ENCODE assay signal across 8 mouse cellular contexts in the genomic region with DNA sequence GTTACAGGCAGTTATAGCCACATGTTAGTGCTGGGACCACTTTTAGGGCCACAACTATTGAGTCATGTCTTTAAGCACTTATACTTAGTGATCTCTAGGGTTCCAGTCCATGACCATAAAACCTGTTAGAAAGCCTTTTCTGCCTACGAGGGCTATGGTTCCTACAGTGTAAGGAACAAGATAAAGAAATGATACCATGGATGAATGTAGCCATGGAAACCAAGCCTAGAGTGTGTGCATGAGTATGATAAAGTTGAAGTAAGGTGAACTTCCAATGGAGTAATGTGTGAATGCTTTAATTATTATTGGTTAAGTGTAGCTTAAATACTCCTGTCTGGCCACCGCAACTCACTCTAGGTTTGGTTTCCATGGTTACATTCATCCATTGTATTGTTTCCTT. TPM values are rescaled to one million over a fixed set of nuclear protein-coding genes. Genes with fewer than 3 reads are reported as not detected.
DNase-seq lines count a peak whose midpoint lies in the region; ATAC-seq and TF ChIP-seq lines count a peak whose summit lies in the region.

No protein-coding gene starts in this region.

- H3K4me3 ChIP-seq in liver, embryonic 11.5 days (ENCODE audit: low read depth, low read length): peak overlapping the region; percentile 81
- H3K4me3 ChIP-seq in embryonic facial prominence, embryonic 14.5 days (ENCODE audit: low read depth, low read length): peak overlapping the region; percentile 78
- H3K4me3 ChIP-seq in intestine, embryonic 16.5 days (ENCODE audit: low read length): peak overlapping the region; percentile 3; the same call in 1 of the 2 replicates
- no peak overlapping the region for H3K4me3 ChIP-seq in midbrain, postnatal 0 days (ENCODE audit: low read depth, low read length)

- peak; percentile 52 for ATAC-seq in liver, embryonic 11.5 days (replicated peaks; ENCODE audit: low FRiP score)
- no peak for ATAC-seq in embryonic facial prominence, embryonic 14.5 days (ENCODE audit: low read depth)
- ATAC-seq in intestine, embryonic 16.5 days: no peak
- ATAC-seq in midbrain, postnatal 0 days (ENCODE audit: low FRiP score): no peak

- 60% methylated on average over 2 of the region's 2 CpGs for WGBS in liver, embryonic 11.5 days
- 95% methylated on average over 2 of the region's 2 CpGs for WGBS in embryonic facial prominence, embryonic 14.5 days
- WGBS in intestine, embryonic 16.5 days: 84% methylated on average over 2 of the region's 2 CpGs
- 75% methylated on average over 2 of the region's 2 CpGs for WGBS in midbrain, postnatal 0 days

- H3K36me3 ChIP-seq in liver, embryonic 11.5 days (ENCODE audit: control insufficient read depth, insufficient read depth, low read length): peaks cover 5% of the 10 kb centered on the region; the same call in 1 of the 2 replicates
- peaks cover 38% of the 10 kb centered on the region for H3K36me3 ChIP-seq in embryonic facial prominence, embryonic 14.5 days (ENCODE audit: control insufficient read depth, insufficient read depth, low read length)
- peaks cover 2% of the 10 kb centered on the region; the same call in 1 of the 2 replicates for H3K36me3 ChIP-seq in intestine, embryonic 16.5 days (ENCODE audit: control insufficient read depth, insufficient read depth, low read length)
- H3K36me3 ChIP-seq in midbrain, postnatal 0 days (ENCODE audit: insufficient read depth, low read length): peaks cover 6% of the 10 kb centered on the region; the same call in 1 of the 2 replicates

- H3K4me2 ChIP-seq in liver, embryonic 11.5 days: peak overlapping the region; percentile 71
- H3K4me2 ChIP-seq in embryonic facial prominence, embryonic 14.5 days (ENCODE audit: low read depth, low read length): peak overlapping the region; percentile 67
- H3K4me2 ChIP-seq in intestine, embryonic 16.5 days (ENCODE audit: low read depth, low read length): peak overlapping the region; percentile 48
- peak overlapping the region; percentile 46; the same call in 1 of the 2 replicates for H3K4me2 ChIP-seq in midbrain, postnatal 0 days (ENCODE audit: low read depth, low read length, poor library complexity, severe bottlenecking)

- DNase-seq in liver, embryonic 11.5 days (ENCODE audit: low spot score): no peak
- no peak for DNase-seq in liver
- no peak for DNase-seq in embryonic facial prominence, embryonic 14.5 days (ENCODE audit: low spot score)
- no peak for DNase-seq in midbrain, postnatal 0 days (ENCODE audit: low spot score)
- no peak for DNase-seq in cerebellum, adult 18-20 months
- no peak for DNase-seq in right cerebral cortex, postnatal 4 days
- no peak for DNase-seq in kidney, postnatal 14 days

- no peak for TF ChIP-seq CTCF in midbrain, postnatal 0 days (IDR thresholded peaks at IDR 0.05)

- 0 out of 2 replicates have a peak overlapping the region, but pooled peaks have one; percentile 27 for H3K9ac ChIP-seq in liver, embryonic 11.5 days (ENCODE audit: low read depth, low read length)
- no peak overlapping the region for H3K9ac ChIP-seq in embryonic facial prominence, embryonic 14.5 days (ENCODE audit: low read depth, low read length)
- H3K9ac ChIP-seq in intestine, embryonic 16.5 days (ENCODE audit: low read depth, low read length): no peak overlapping the region
- H3K9ac ChIP-seq in midbrain, postnatal 0 days (replicated peaks; ENCODE audit: low read length, poor library complexity, severe bottlenecking): no peak overlapping the region

- H3K9me3 ChIP-seq in liver, embryonic 11.5 days (ENCODE audit: control insufficient read depth, low read length): peaks cover 8% of the 10 kb centered on the region
- H3K9me3 ChIP-seq in embryonic facial prominence, embryonic 14.5 days (ENCODE audit: control insufficient read depth, low read length): no peaks in the 10 kb centered on the region
- no peaks in the 10 kb centered on the region for H3K9me3 ChIP-seq in intestine, embryonic 16.5 days (ENCODE audit: control insufficient read depth, low read length)
- no peaks in the 10 kb centered on the region for H3K9me3 ChIP-seq in midbrain, postnatal 0 days (ENCODE audit: low read length)

- no peak overlapping the region for H3K27ac ChIP-seq in liver, embryonic 11.5 days (ENCODE audit: low read depth, low read length)
- no peak overlapping the region for H3K27ac ChIP-seq in embryonic facial prominence, embryonic 14.5 days (replicated peaks; ENCODE audit: low read depth, low read length)
- no peak overlapping the region for H3K27ac ChIP-seq in intestine, embryonic 16.5 days (ENCODE audit: low read length)
- H3K27ac ChIP-seq in midbrain, postnatal 0 days (ENCODE audit: low read depth, low read length): no peak overlapping the region

- no peaks in the 10 kb centered on the region for H3K27me3 ChIP-seq in liver, embryonic 11.5 days (replicated peaks; ENCODE audit: control insufficient read depth, insufficient read depth, low read length)
- no peaks in the 10 kb centered on the region for H3K27me3 ChIP-seq in embryonic facial prominence, embryonic 14.5 days (replicated peaks; ENCODE audit: control insufficient read depth, insufficient read depth, low read length)
- no peaks in the 10 kb centered on the region for H3K27me3 ChIP-seq in intestine, embryonic 16.5 days (replicated peaks; ENCODE audit: control insufficient read depth, insufficient read depth, low read length)
- H3K27me3 ChIP-seq in midbrain, postnatal 0 days (ENCODE audit: insufficient read depth, low read length): no peaks in the 10 kb centered on the region

- H3K4me1 ChIP-seq in liver, embryonic 11.5 days (replicated peaks; ENCODE audit: control insufficient read depth, insufficient read depth, low read length): peaks cover 8% of the 10 kb centered on the region
- peaks cover 11% of the 10 kb centered on the region for H3K4me1 ChIP-seq in embryonic facial prominence, embryonic 14.5 days (ENCODE audit: control insufficient read depth, insufficient read depth, low read length)
- H3K4me1 ChIP-seq in intestine, embryonic 16.5 days (ENCODE audit: control insufficient read depth, insufficient read depth, low read length): peaks cover 7% of the 10 kb centered on the region; the same call in 1 of the 2 replicates
- H3K4me1 ChIP-seq in midbrain, postnatal 0 days (ENCODE audit: insufficient read depth, low read length): peaks cover 5% of the 10 kb centered on the region; the same call in 1 of the 2 replicates

RNA-seq across cellular contexts. Expression of a gene that starts 1.8 kb away (rescaled TPM):
- polyA plus RNA-seq in liver, embryonic 11.5 days (2014; fragmentation: Nextera tagmentation; extraction: Ambion mirVana): 37.7 and 37.8 TPM in 2 replicates
- 38.4 and 41.2 TPM in 2 replicates for polyA plus RNA-seq in embryonic facial prominence, embryonic 14.5 days (2014; fragmentation: Nextera tagmentation; extraction: Ambion mirVana)
- polyA plus RNA-seq in intestine, embryonic 16.5 days (2015; fragmentation: Nextera tagmentation; extraction: Ambion mirVana): 26.8 and 30.5 TPM in 2 replicates
- total RNA-seq in midbrain, postnatal 0 days (2014; rRNA removed): 27.7 and 33.7 TPM in 2 replicates
- polyA plus RNA-seq in midbrain, postnatal 0 days (2015; fragmentation: Nextera tagmentation; extraction: Ambion mirVana): 25.5 and 25.6 TPM in 2 replicates
